In the genomic region with DNA sequence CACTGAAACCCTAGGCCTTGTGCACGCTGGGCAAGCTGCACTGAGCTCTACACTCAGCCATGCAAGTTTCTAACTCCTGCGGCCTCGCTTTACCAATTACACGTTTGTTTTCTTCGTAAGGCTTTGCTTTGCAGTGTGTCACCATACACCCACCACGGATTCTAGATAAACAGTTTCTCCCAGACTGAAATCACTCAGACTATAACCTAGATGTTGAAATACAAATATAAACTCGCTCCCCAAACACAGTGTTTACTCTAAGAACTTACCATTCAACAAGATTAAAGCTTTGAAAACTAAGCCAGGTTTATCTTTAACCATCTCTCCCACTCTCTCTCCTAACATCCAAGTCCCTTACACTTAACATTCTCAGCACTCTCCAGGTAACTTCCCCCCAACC, we compare ENCODE assay signal across 15 mouse cellular contexts.
"Had no signal": no experiment of that assay in that cellular context is flagged by ENCODE, and none has a peak within 500 bp of the region (broad histone marks: within the 10 kb centered on the region; RNA-seq: fewer than 3 reads in every experiment).

No protein-coding gene starts in this region.

- H3K36me3 ChIP-seq: hindbrain, embryonic 15.5 days; midbrain, embryonic 10.5 days; neural tube, embryonic 15.5 days had no signal

- DNase-seq: kidney, adult 2 months; kidney, postnatal 14 days; lung, adult 18-20 months; lung, postnatal 4 days; midbrain, embryonic 14.5 days; right cerebral cortex, postnatal 4 days; spleen, adult 18-20 months; thymus, postnatal 36 days had no signal

- H3K9ac ChIP-seq: hindbrain, embryonic 15.5 days; neural tube, embryonic 15.5 days had no signal

- H3K27ac ChIP-seq: hindbrain, embryonic 15.5 days; left cerebral cortex, adult 2 months; midbrain, embryonic 10.5 days; neural tube, embryonic 15.5 days had no signal

- ATAC-seq: intestine, embryonic 16.5 days; lung, postnatal 0 days had no signal

- H3K4me3 ChIP-seq: hindbrain, embryonic 15.5 days; left cerebral cortex, adult 2 months; midbrain, embryonic 10.5 days; myocyte; neural tube, embryonic 15.5 days had no signal

- H3K9me3 ChIP-seq: hindbrain, embryonic 15.5 days; midbrain, embryonic 10.5 days; neural tube, embryonic 15.5 days had no signal

- H3K27me3 ChIP-seq: hindbrain, embryonic 15.5 days; neural tube, embryonic 15.5 days had no signal

- H3K4me2 ChIP-seq: hindbrain, embryonic 15.5 days; neural tube, embryonic 15.5 days had no signal

- H3K4me1 ChIP-seq: hindbrain, embryonic 15.5 days; neural tube, embryonic 15.5 days had no signal
